Mouse (Mus musculus) adrenal gland, adult 8-10 months (tissue): ENCODE data around the gene Fgfr2. TPM values are rescaled to one million over a fixed set of nuclear protein-coding genes. Genes with fewer than 3 reads are reported as not detected.
"Not testable (repeated sequence)": the region's sequence is repeated elsewhere in the genome, so short reads cannot be mapped to it uniquely, and the experiment has no call there.

Experiments
- DNase-seq: peaks from one replicate; pipeline ENCODE4 v3.0.0; 2022
- total RNA-seq, 4 experiments: library from RNA; stranded (reverse); gene quantifications; 2 replicates each; pipeline ENCODE4 v1.2.4; 2022

Fgfr2 gene
- total RNA-seq, 4 experiments from 2014 or later: 193 to 471 (median 262) TPM

DNA sequence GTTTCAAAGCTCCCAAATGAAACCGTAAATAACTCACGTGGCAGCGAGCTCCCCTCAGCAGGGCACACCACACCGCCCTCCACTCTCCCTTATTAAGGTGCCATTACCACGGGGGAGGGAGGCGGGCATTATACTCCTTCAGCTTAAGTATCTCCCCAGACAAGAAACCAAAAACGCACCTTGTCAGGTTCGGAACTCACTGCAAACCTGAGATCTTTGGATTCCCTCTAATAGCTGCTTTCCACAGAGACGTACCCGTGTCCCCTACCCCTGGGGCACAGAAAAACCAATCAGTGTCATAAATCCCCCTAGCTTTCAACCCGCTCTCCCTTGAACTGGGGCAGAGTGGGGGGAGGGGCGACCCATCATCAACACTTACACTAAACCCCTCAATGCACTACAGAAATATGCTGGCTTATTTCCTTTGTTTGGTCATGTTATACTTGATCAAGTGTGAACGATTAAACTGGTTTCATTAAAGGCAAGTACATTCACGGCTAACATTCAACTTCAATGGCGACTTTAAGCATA, 2.9 kb downstream of the Fgfr2 start:
- no peak for DNase-seq

GRCm38 (mm10) chr7:133117815-133118214, 5.3 kb downstream of the Fgfr2 start:
- DNase-seq: no peak

GRCm38 (mm10) chr7:133116542-133116941, 6.6 kb downstream of the Fgfr2 start:
- DNase-seq: no peak

- no peak for DNase-seq
Measured at GRCm38 (mm10) chr7:133115886-133116285, 7.3 kb downstream of the Fgfr2 start.

GRCm38 (mm10) chr7:133114847-133115470, 8.2 kb downstream of the Fgfr2 start:
- no peak for DNase-seq

DNA sequence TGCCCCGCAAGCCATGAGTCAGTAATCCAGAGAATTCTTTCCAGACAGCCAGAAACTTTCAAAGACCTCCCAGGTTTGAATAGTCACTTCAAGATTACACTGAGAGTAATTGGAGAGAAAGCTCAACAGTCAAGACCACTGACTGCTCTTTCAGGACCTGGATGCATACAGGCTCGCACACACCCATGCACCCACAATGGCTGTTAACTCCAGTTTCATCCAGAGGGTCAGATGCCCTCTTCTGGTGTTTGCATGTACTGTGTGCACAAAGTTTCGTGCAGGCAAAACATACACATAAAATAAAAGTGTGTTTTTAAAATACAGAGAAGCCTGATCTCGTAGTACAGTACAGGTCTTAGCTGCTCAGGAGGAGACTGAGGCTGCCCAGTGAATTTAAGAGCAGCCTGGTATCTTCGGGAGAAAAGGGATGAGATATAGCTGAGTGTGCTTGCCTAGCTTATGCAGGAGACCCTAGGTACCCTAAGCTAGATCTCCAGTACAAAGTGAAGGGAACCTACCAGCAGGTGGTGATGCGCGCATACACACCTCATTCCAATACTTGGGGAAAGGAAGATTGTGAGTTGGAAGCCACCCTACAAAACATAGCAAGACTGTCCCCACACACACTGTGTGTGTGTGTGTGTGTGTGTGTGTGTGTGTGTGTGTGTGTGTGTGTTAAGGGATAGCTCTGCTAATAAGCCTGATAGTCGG, 9.8 kb downstream of the Fgfr2 start:
- no peak for DNase-seq

DNA sequence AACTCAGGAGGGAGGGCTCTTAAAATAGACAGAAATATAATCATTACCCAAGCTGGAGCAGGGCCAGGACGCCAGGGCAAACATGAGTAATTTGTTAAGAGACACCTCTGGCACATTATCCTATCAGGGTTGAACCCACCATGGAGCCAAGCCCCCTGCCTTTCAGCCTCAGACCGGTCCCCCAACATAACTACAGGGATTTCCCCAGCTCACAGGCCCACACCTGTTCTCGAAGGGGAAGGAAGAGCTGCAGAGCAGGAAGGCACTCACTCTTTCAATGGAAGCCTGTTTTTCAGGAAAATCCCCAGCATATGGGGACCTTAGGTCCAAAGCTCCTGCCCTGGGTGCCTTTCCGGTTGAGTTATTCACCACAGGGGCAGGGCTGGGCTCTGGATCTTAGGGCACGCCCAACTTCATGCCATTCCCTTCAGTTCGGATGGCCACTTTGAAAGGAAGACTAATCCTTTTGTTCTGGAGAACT, 10.8 kb downstream of the Fgfr2 start:
- no peak for DNase-seq

- DNase-seq: no peak
Measured at GRCm38 (mm10) chr7:133109442-133109841, 13.7 kb downstream of the Fgfr2 start.

DNA sequence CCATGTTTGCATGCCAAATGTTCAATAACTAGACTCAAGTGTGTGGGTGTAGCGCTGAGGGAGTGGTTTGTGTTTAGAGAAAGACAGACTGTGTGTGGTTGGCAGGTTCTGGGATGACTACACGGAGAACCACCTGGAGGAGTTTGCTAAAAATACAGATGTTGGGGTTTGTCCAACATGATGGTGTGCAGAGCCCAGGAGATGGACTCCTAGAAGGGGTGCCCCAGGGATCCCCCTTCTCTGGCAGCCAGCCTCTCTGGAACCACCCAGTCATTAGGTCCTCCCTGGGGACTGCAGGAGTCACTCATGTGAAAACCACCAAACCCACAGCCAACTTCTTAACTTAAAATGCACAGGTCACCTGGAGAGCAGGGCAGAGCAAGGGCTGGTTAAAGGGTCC, 14.5 kb downstream of the Fgfr2 start:
- no peak for DNase-seq

GRCm38 (mm10) chr7:133102578-133102977, 20.6 kb downstream of the Fgfr2 start:
- DNase-seq: no peak

GRCm38 (mm10) chr7:133101070-133101469, 22.1 kb downstream of the Fgfr2 start:
- no peak for DNase-seq

DNA sequence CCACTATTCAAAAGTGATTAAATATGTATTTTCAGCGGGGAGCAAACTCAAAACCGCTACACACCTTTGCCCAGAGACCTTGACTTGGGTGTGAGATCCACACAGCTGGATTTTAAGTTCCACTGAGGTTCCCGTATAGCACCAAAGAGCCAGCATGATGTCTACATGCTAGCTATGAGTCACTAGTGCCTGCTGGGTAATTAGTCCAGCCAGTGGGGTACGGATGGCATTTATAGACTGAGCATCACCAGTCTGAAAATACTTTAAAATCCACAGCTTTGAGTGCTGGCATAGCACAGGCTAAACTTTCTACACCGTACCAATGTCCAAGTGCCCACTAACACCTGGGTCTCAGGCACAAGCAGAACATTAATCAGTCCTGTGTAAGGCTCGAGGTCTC, 23.0 kb downstream of the Fgfr2 start:
- no peak for DNase-seq

DNA sequence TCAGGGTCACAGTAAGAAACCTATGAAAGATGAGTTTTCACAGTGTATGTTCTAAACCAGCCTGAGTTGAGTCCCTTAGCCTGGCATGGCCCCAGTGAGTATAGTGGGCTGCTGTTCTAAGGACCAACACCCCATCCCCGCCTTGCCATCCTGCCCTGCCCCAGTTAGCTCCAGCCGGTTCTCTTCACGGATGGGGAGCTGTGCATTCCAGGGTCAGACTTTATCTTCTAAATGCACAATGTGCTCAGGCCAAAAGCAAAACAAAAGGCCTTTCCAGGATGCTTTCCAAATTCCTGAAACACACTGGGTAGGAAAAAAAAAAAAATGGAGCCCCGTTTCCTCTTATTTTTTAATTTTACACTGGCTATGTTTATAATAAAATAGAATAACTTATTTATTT, 23.9 kb downstream of the Fgfr2 start:
- DNase-seq: no peak

DNA sequence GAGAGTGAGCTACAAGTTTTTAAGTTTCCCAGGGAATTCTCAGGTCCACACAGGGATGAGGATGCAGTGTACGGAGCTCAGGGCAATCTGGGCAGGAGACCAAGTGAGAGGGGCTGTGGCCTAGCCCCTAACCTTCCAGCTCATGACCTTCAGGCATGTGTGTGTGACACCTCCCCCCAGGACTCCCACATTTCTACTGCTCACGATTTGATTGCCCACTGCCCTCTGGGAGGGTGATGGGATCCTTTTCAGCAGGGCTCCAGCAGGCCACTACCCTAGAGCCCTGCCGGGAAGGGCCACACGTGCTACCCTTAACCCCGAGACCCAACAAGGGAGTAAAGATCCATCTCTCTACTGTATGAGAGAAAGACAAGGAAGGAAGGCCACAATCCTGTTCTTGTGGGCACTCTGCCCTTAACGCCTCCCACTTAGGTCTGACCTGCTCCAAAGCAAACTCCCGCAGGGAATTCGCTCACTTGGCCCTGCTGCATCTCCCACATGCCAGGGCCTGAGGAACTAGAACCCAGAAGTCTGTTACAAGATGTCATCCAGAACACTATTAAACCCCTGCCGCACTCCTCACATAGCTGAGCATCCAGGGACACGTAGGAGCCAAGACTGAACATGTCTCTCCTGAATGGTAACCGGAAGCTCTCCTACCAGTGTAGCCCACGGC, 24.9 kb downstream of the Fgfr2 start:
- DNase-seq: no peak

DNA sequence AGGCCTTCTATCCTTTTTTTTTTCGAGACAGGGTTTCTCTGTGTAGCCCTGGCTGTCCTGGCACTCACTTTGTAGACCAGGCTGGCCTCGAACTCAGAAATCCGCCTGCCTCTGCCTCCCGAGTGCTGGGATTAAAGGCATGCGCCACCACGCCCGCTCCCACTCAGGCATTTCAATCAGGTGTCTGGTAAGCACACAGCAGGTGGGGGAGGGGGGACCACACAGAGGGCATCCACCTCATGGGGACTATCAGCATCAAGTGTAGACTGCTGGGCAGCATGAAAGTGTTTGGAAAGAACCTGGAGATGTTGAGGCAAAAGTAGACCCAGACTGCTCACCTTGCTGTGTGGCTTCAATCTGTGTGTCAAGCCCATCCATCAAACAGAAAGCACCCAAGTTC, 27.5 kb downstream of the Fgfr2 start:
- not testable (repeated sequence) for DNase-seq

DNA sequence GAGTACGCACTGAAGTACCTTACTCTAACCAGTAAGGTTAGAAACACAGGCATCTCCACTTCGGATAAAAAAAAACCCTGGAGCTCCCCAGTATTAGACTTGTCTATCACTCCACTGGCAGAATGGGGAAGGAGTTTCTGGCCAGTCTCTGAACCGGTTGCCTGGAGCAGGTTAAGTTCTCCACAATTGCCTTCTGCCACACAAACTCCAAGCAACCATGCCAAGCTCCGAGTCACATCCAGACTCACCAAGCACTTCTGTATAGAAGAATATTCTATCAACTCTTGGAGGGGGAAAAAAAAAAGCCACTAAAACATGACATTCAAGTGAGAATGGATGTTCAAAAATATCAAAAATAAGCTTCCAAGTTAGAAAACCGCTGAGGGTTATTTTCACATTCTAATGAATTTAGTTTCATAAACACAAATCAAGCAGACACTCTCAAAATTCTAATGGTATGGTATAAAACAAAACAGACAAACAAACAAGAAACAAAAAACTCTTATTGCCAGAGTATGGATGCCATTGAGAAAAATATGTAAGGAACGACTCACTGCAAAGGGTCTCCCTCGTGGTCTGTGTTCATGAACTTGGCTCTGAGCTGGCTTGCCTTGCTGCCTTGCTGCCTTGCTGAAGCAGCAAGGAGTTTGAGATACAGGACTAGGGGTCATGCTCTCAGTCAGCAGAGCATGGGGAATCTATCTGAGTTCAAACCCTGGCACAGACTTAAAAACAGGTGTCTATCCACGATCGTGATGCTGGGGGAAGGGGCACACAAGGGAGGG, 28.2 kb downstream of the Fgfr2 start:
- DNase-seq: no peak

DNA sequence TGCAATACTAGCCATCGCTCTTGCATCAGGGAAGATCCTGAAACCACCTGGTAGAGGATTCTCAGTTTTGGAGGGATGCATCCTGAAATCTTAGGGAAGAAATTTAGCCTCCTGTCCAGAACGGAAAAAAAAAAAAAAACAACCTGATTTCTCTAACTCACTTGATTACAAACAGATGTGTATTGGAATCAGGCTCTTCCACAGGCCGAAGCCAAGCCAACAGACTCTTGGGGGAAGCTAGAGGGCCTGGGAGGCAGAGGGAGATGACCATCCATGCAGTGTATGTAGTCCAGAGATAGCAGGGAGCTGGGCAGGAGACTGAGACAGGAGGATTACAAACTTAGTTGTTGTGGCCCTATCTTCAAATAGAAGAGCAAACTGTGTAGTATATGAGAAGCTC, 29.0 kb downstream of the Fgfr2 start:
- no peak for DNase-seq

DNA sequence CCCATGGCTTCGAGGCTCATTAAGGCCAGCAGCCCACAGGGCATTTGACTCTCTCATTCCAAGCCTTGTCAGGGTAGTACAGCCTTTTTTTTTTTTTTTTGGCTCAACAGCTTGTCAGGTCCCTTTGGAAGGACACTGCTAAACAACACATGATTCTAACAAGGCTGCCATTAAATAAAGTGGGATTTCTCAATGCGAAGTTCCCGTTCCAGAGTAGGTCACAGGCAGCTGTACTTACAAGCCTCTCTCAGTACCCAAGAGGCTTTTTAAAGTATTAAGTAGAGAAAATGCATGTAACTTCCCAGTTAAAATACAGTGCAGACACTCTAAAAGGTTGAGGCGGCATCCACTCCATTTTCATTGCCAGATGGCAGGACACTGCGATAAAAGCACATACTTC, 29.4 kb downstream of the Fgfr2 start:
- DNase-seq: no peak

DNA sequence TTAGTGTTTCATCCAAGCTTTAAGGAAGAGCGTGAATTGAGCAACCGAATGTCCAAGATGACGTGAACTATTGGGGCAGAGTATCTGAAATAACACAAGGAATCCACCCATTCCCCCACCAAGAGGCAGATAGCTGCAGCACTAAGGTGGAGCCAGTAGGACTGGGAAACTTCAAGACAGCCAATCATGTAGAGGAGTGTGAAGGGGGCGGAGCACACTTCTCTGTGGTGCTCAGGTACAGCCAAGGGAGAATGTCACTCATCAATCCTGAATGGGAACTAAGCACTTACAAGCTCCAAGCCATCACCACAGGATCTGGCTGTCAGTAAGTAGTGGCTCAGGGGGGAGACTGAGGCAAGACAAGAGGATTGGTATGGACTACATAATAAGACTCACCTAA, 32.5 kb downstream of the Fgfr2 start:
- DNase-seq: no peak

DNA sequence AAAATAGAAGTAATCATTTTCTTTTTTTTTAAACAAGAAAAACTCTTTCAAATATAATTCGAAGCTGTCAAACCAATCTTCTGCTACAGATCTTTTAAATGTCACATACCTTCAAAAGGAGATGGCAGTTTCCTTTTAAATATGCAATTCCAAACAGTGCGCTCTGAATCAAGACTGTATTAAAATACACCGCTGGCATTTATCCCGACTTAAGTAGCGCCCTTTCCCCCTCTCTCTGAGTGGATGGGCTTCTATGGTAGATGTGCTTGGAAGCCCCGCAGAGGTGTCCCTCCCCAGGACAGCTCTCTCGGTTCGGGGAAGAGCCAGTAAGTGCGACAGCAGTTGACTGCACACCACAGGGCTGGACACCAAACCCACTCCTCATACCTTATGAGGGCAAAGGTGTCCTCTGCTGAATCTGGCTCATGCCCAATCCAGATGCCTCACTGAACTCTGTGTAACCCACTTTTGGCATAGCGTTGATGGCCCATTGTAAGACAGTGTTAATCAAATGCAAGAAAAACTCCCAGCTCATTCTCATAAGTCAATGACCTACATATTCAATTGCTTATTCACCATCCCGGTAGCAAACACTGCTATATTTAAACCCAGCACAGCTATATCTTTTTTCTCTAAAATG, 33.4 kb downstream of the Fgfr2 start:
- DNase-seq: no peak

- DNase-seq: peak; percentile 46
Measured at GRCm38 (mm10) chr7:133088830-133089261, 34.3 kb downstream of the Fgfr2 start.

- no peak for DNase-seq
Measured at GRCm38 (mm10) chr7:133088411-133088810, 34.7 kb downstream of the Fgfr2 start.
